Mouse (Mus musculus): Measurements from ENCODE around the gene Dad1. TPM values are rescaled to one million over a fixed set of nuclear protein-coding genes. Genes with fewer than 3 reads are reported as not detected.
"Not testable (repeated sequence)": the region's sequence is repeated elsewhere in the genome, so short reads cannot be mapped to it uniquely, and the experiment has no call there.

Gene Dad1
- polyA plus RNA-seq, 1 experiment from 2014 or later: 174 TPM

GRCm38 (mm10) chr14:54232143-54232542, 21.8 kb downstream of the Dad1 start:
- H3K27me3 ChIP-seq: no peaks in the 10 kb centered on the region
- ATAC-seq: peak; percentile 72
- ChIA-PET POLR2A (no interaction called here), CTCF (interaction anchor here (0.9 to 1.3 kb wide), 2 partner anchors 180 to 202 kb away, joined by 3 to 4 read pairs; no protein-coding TSS in a partner anchor)
- in situ Hi-C loops (cut with MboI; ENCODE audit: low pct_unique_long_range_greater_than_20kb): loop anchor here (5.0 kb wide), 1 partner anchor 180 kb away; no protein-coding TSS in a partner anchor
- TF ChIP-seq CTCF (IDR thresholded peaks at IDR 0.05): no peak
- DNase-seq (ENCODE audit: low read depth, low spot score): peak; percentile 68

- POLR2A ChIA-PET: interaction anchor here (0.6 to 0.7 kb wide), 2 partner anchors 169 to 182 kb away, joined by 3 to 4 read pairs; no protein-coding TSS in a partner anchor
- H3K27me3 ChIP-seq: no peaks in the 10 kb centered on the region
- CTCF ChIA-PET: interaction anchor here (1.3 kb wide), 1 partner anchor 181 kb away, joined by 4 read pairs; no protein-coding TSS in a partner anchor
- in situ Hi-C loops (cut with MboI; ENCODE audit: low pct_unique_long_range_greater_than_20kb): loop anchor here (5.0 kb wide), 1 partner anchor 181 kb away; no protein-coding TSS in a partner anchor
- DNase-seq (ENCODE audit: low read depth, low spot score) (no peak), ATAC-seq (no peak)
- no peak for TF ChIP-seq CTCF (IDR thresholded peaks at IDR 0.05)
Measured at GRCm38 (mm10) chr14:54231176-54231956, 22.5 kb downstream of the Dad1 start.

- in situ Hi-C loops (cut with MboI; ENCODE audit: low pct_unique_long_range_greater_than_20kb): loop anchor here (5.0 kb wide), 1 partner anchor 182 kb away; no protein-coding TSS in a partner anchor
- H3K27me3 ChIP-seq: no peaks in the 10 kb centered on the region
- ATAC-seq: no peak
- POLR2A ChIA-PET: interaction anchor here (0.6 kb wide), 1 partner anchor 183 kb away, joined by 3 read pairs; no protein-coding TSS in a partner anchor
- TF ChIP-seq CTCF (IDR thresholded peaks at IDR 0.05): no peak
- CTCF ChIA-PET: no interaction called here
- no peak for DNase-seq (ENCODE audit: low read depth, low spot score)
Measured at GRCm38 (mm10) chr14:54230638-54231150, 23.2 kb downstream of the Dad1 start.

- CTCF ChIA-PET; ATAC-seq; DNase-seq (ENCODE audit: low read depth, low spot score); H3K27me3 ChIP-seq; POLR2A ChIA-PET: not testable (repeated sequence)
- in situ Hi-C loops (cut with MboI; ENCODE audit: low pct_unique_long_range_greater_than_20kb): loop anchor here (5.0 to 10.0 kb wide), 4 partner anchors 182 to 415 kb away; partner anchors contain the start of genes Ajuba, Cdh24 and Gm17606
Measured at GRCm38 (mm10) chr14:54229849-54230248, 24.1 kb downstream of the Dad1 start.

GRCm38 (mm10) chr14:54228933-54229713, 24.8 kb downstream of the Dad1 start:
- no peak for TF ChIP-seq CTCF (IDR thresholded peaks at IDR 0.05)
- CTCF ChIA-PET: interaction anchor here (1.9 to 5.1 kb wide), 5 partner anchors 9 to 220 kb away, joined by 6 to 24 read pairs (median 8); partner anchors contain the start of genes Abhd4 and Dad1
- POLR2A ChIA-PET: no interaction called here
- DNase-seq (ENCODE audit: low read depth, low spot score): no peak
- in situ Hi-C loops (cut with MboI; ENCODE audit: low pct_unique_long_range_greater_than_20kb): loop anchor here (5.0 to 10.0 kb wide), 3 partner anchors 223 to 416 kb away; partner anchors contain the start of genes Ajuba, Cdh24 and Gm17606
- no peaks in the 10 kb centered on the region for H3K27me3 ChIP-seq
- no peak for ATAC-seq

- DNase-seq (ENCODE audit: low read depth, low spot score): no peak
- in situ Hi-C loops (cut with MboI; ENCODE audit: low pct_unique_long_range_greater_than_20kb): loop anchor here (5.0 to 10.0 kb wide), 3 partner anchors 224 to 416 kb away; partner anchors contain the start of genes Ajuba, Cdh24 and Gm17606
- POLR2A ChIA-PET: no interaction called here
- CTCF ChIA-PET: interaction anchor here (0.6 to 5.1 kb wide), 9 partner anchors 10 to 238 kb away, joined by 3 to 24 read pairs (median 7); partner anchors contain the start of genes Abhd4 and Dad1
- no peak for ATAC-seq
- no peaks in the 10 kb centered on the region for H3K27me3 ChIP-seq
- no peak for TF ChIP-seq CTCF (IDR thresholded peaks at IDR 0.05)
Measured at GRCm38 (mm10) chr14:54228501-54228900, 25.4 kb downstream of the Dad1 start.

- no peak for DNase-seq (ENCODE audit: low read depth, low spot score)
- POLR2A ChIA-PET: interaction anchor here (0.7 kb wide), 1 partner anchor 326 kb away, joined by 3 read pairs; the partner anchor contains the start of gene Haus4
- CTCF ChIA-PET: interaction anchor here (0.6 to 5.1 kb wide), 11 partner anchors 10 to 265 kb away, joined by 3 to 24 read pairs (median 6); partner anchors contain the start of genes Abhd4 and Dad1
- in situ Hi-C loops (cut with MboI; ENCODE audit: low pct_unique_long_range_greater_than_20kb): loop anchor here (5.0 to 10.0 kb wide), 3 partner anchors 224 to 417 kb away; partner anchors contain the start of genes Ajuba, Cdh24 and Gm17606
- no peak for TF ChIP-seq CTCF (IDR thresholded peaks at IDR 0.05)
- H3K27me3 ChIP-seq: no peaks in the 10 kb centered on the region
- no peak for ATAC-seq
Measured at GRCm38 (mm10) chr14:54227911-54228451, 25.9 kb downstream of the Dad1 start.

- in situ Hi-C loops (cut with MboI; ENCODE audit: low pct_unique_long_range_greater_than_20kb): loop anchor here (5.0 to 10.0 kb wide), 3 partner anchors 225 to 418 kb away; partner anchors contain the start of genes Ajuba, Cdh24 and Gm17606
- ChIA-PET POLR2A (interaction anchor here (0.7 kb wide), 1 partner anchor 327 kb away, joined by 3 read pairs; the partner anchor contains the start of gene Haus4), CTCF (interaction anchor here (0.7 to 5.1 kb wide), 12 partner anchors 9 to 265 kb away, joined by 3 to 24 read pairs (median 5); partner anchors contain the start of genes Abhd4 and Dad1)
- no peak for TF ChIP-seq CTCF (IDR thresholded peaks at IDR 0.05)
- no peaks in the 10 kb centered on the region for H3K27me3 ChIP-seq
- ATAC-seq: no peak
- DNase-seq (ENCODE audit: low read depth, low spot score): no peak
Measured at GRCm38 (mm10) chr14:54226911-54227811, 26.7 kb downstream of the Dad1 start.
